Mouse (Mus musculus): ENCODE measurements at regions not wholly inside any gene's neighbourhood (a gene's known extent, or its start where the extent isn't known, plus 50 kb on each side); places are given as distances from the start of the nearest gene placed in this dataset.

DNA sequence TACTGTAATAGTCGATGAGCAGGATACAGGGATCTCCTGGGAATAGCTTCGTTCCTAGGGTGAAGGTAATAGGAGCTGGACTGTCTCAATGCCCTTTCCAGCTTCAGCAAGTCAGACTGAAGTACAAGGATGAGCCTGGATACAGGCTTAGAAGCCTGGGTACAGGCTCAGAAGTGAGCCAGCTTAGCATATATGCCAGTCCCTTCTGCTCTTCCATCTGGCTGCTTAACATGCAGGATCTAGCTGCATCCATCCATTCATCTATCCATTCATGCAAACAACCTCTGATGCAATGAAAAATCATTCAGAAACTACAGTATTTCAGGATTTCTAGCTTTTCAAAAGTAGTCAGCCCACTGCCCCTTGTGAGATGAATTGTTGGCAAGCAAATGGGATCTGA lies 183.5 kb upstream of the Stt3b start:
- no peak for TF ChIP-seq CTCF (IDR thresholded peaks at IDR 0.05; ENCODE audit: low read depth)
- Histone ChIP-seq H3K9ac (ENCODE audit: low read depth, low read length) (no peak overlapping the region), H3K27ac (no peak overlapping the region), H3K4me2 (ENCODE audit: low read length) (no peak overlapping the region), H3K4me1 (replicated peaks; ENCODE audit: insufficient read depth, low read length) (no peaks in the 10 kb centered on the region), H3K9me3 (replicated peaks; ENCODE audit: low read length) (no peaks in the 10 kb centered on the region), H3K27me3 (ENCODE audit: insufficient read depth, low read length) (0 out of 2 replicates have a peak, but pooled peaks cover 4% of the 10 kb centered on the region), H3K36me3 (ENCODE audit: insufficient read depth, low read length) (no peaks in the 10 kb centered on the region), H3K4me3 (replicated peaks; ENCODE audit: low read depth, low read length) (no peak overlapping the region)
- DNase-seq (ENCODE audit: low spot score) = no peak
- ATAC-seq (replicated peaks; ENCODE audit: low FRiP score, low read depth) = no peak
- WGBS = 90% methylated on average over 2 of the region's 2 CpGs

DNA sequence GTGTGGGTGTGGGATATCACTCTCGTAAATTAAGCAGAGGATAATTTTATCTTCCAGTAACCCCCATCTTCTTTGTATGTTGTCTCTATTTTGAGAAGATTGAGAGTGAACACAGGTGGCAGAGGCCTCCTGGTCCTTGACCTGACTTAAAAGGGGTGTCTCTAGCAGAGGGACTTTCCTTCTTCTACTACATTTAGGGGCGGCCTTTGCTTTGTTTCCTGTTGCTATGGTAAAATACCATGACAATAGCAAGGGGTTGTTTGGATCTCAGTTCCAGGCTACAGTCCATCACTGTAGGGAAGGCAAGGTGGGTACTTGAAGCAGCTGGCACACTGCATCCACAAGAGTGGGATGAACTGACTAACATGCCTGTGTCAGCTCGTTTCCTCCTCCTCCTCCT lies 189.3 kb upstream of the Stt3b start:
- Histone ChIP-seq H3K4me1 (replicated peaks; ENCODE audit: insufficient read depth, low read length) (no peaks in the 10 kb centered on the region), H3K27ac (no peak overlapping the region), H3K4me2 (ENCODE audit: low read length) (no peak overlapping the region), H3K36me3 (ENCODE audit: insufficient read depth, low read length) (no peaks in the 10 kb centered on the region), H3K4me3 (replicated peaks; ENCODE audit: low read depth, low read length) (no peak overlapping the region), H3K27me3 (ENCODE audit: insufficient read depth, low read length) (no peaks in the 10 kb centered on the region), H3K9me3 (replicated peaks; ENCODE audit: low read length) (no peaks in the 10 kb centered on the region), H3K9ac (ENCODE audit: low read depth, low read length) (no peak overlapping the region)
- ATAC-seq (replicated peaks; ENCODE audit: low FRiP score, low read depth) (no peak), DNase-seq (ENCODE audit: low spot score) (no peak)
- 46% methylated on average over 3 of the region's 3 CpGs for WGBS
- no peak for TF ChIP-seq CTCF (IDR thresholded peaks at IDR 0.05; ENCODE audit: low read depth)

DNA sequence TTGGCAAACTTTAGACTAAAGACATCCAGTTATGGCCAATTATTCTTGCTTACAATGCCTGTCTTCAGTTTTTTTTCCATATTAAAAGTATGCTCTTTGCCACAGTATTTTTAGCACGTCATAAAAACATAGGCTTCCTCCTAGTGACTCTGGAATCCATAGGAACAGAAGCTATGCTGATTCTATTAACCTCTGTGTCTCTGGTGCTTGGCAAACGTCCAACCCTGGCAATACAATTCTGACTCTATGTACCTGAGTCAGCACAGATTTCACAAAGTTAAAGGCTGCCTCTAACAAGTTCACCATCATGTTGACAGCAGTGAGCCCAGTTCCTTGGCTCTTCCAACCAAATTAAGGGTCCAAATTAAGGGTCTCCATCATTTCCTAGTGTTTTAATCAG lies 194.6 kb upstream of the Stt3b start:
- no peak for TF ChIP-seq CTCF (IDR thresholded peaks at IDR 0.05; ENCODE audit: low read depth)
- H3K4me1 ChIP-seq (replicated peaks; ENCODE audit: insufficient read depth, low read length) = no peaks in the 10 kb centered on the region
- no peak overlapping the region for H3K9ac ChIP-seq (ENCODE audit: low read depth, low read length)
- H3K27me3 ChIP-seq (ENCODE audit: insufficient read depth, low read length) = no peaks in the 10 kb centered on the region
- H3K27ac ChIP-seq = no peak overlapping the region
- H3K4me2 ChIP-seq (ENCODE audit: low read length) = no peak overlapping the region
- DNase-seq (ENCODE audit: low spot score) = no peak
- ATAC-seq (replicated peaks; ENCODE audit: low FRiP score, low read depth) = no peak
- H3K9me3 ChIP-seq (replicated peaks; ENCODE audit: low read length) = no peaks in the 10 kb centered on the region
- no peak overlapping the region for H3K4me3 ChIP-seq (replicated peaks; ENCODE audit: low read depth, low read length)
- 23% methylated on average over 2 of the region's 2 CpGs for WGBS
- no peaks in the 10 kb centered on the region for H3K36me3 ChIP-seq (ENCODE audit: insufficient read depth, low read length)

DNA sequence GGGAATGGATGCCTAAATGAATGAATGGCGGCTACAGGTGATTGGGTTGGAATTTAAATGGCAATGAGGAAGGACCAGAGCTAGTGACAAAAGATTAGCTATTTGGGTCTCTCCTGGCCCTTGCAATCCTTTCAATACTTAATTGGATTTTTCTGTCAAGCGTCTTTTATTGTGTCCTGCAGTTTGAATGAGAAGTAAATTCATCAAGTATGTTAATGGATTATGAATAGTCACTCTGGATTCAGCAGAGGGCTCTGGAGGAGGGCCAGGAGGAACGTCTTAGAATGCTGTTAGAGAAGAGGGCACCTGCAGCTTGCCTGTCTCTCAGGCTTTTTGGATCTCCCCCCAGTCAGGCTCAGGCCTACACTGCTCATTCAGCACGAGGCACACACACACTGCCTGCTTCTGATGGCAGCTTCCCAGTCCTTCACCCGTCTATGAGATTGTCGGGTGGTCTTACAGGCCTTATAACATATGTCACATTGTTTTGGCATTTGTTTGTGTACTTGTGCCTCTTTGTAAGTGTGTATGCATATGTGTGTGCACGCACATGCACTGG lies 197.0 kb upstream of the Stt3b start:
- DNase-seq (ENCODE audit: low spot score) = no peak
- Histone ChIP-seq H3K27ac (no peak overlapping the region), H3K9me3 (replicated peaks; ENCODE audit: low read length) (no peaks in the 10 kb centered on the region), H3K4me3 (replicated peaks; ENCODE audit: low read depth, low read length) (no peak overlapping the region), H3K4me2 (ENCODE audit: low read length) (no peak overlapping the region), H3K9ac (ENCODE audit: low read depth, low read length) (no peak overlapping the region), H3K4me1 (replicated peaks; ENCODE audit: insufficient read depth, low read length) (no peaks in the 10 kb centered on the region), H3K27me3 (ENCODE audit: insufficient read depth, low read length) (no peaks in the 10 kb centered on the region), H3K36me3 (ENCODE audit: insufficient read depth, low read length) (no peaks in the 10 kb centered on the region)
- no peak for TF ChIP-seq CTCF (IDR thresholded peaks at IDR 0.05; ENCODE audit: low read depth)
- ATAC-seq (replicated peaks; ENCODE audit: low FRiP score, low read depth) = no peak
- WGBS = 78% methylated on average over 7 of the region's 7 CpGs

DNA sequence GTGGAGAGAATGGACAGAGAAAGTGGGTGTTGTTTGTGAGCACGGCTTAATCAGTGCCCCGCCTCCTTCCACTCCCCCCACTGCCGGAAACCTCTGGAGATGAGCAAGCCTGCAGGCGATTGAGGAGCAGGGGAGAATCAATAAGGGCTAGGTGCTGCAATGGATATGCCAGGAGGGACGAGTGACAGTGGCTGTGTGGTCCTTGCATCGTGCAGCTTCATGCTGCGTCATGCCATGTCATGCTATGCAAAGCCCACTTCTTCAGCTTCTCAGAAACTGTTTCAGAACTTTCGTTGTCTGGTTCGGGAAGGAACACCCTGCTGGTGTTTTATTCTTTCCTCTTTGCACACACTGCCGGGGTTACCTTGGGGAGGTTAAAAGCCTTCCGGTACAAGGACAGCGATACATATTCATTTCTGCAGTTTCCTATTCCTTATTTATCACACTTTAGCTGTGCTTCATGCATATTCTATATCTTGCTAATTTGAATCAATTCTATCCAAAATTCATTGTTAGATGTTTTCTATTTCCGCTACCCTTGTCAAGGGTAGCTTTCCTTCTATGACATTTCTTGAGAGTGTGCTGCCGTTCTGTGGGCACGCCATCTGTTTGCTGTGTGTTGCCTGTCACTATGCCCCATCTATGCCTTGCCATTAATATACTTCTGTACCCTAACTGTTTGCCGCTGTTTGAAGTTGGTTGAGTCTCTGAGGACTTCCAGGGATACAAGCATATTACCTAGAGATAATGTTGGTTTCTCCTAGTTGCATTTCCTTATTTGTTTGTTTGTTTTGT lies 202.8 kb upstream of the Stt3b start:
- Histone ChIP-seq H3K9ac (ENCODE audit: low read depth, low read length) (no peak overlapping the region), H3K36me3 (ENCODE audit: insufficient read depth, low read length) (no peaks in the 10 kb centered on the region), H3K27ac (no peak overlapping the region), H3K27me3 (ENCODE audit: insufficient read depth, low read length) (no peaks in the 10 kb centered on the region), H3K4me3 (replicated peaks; ENCODE audit: low read depth, low read length) (no peak overlapping the region), H3K4me1 (replicated peaks; ENCODE audit: insufficient read depth, low read length) (no peaks in the 10 kb centered on the region), H3K9me3 (replicated peaks; ENCODE audit: low read length) (no peaks in the 10 kb centered on the region; the same call in 1 of the 2 replicates), H3K4me2 (ENCODE audit: low read length) (no peak overlapping the region)
- no peak for TF ChIP-seq CTCF (IDR thresholded peaks at IDR 0.05; ENCODE audit: low read depth)
- DNase-seq (ENCODE audit: low spot score) = no peak
- 67% methylated on average over 16 of the region's 16 CpGs for WGBS
- no peak for ATAC-seq (replicated peaks; ENCODE audit: low FRiP score, low read depth)

DNA sequence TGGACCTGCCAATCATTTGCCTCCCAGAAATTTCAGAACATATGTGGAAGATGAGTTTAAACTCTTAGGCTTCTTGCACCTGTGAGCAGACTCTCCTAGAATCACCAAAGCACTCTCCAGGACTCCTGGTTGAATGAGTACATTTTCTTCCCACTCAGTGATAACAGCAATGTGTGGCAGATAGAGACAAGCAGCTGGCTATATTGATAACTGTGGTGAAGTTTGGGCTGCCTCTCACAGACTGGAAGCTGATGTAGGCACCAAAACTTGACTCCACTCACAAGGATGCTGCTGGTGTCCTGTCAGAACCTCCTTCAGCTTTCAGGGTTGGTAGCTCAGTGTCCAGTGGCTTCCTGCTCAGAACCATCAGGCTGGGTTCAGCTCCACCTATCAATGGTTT lies 207.7 kb upstream of the Stt3b start:
- H3K36me3 ChIP-seq (ENCODE audit: insufficient read depth, low read length) = no peaks in the 10 kb centered on the region
- H3K4me2 ChIP-seq (ENCODE audit: low read length) = no peak overlapping the region
- TF ChIP-seq CTCF (IDR thresholded peaks at IDR 0.05; ENCODE audit: low read depth) = no peak
- no peak overlapping the region for H3K9ac ChIP-seq (ENCODE audit: low read depth, low read length)
- no peaks in the 10 kb centered on the region for H3K4me1 ChIP-seq (replicated peaks; ENCODE audit: insufficient read depth, low read length)
- DNase-seq (ENCODE audit: low spot score) (no peak), ATAC-seq (replicated peaks; ENCODE audit: low FRiP score, low read depth) (no peak)
- no peaks in the 10 kb centered on the region; the same call in 1 of the 2 replicates for H3K9me3 ChIP-seq (replicated peaks; ENCODE audit: low read length)
- no peak overlapping the region for H3K27ac ChIP-seq
- H3K4me3 ChIP-seq (replicated peaks; ENCODE audit: low read depth, low read length) = no peak overlapping the region
- H3K27me3 ChIP-seq (ENCODE audit: insufficient read depth, low read length) = no peaks in the 10 kb centered on the region

Data from kidney, postnatal 0 days (tissue).